Mouse (Mus musculus) kidney, adult 2 months (tissue): ENCODE measurements around the gene Cdc42ep4.

Source experiments
- CTCF ChIP-seq: fragments of 200-500 bp; conservative IDR thresholded peaks from 2 replicates; pipeline ENCODE4 v1.5.1; 2011; ENCODE audit warnings: low read depth, mild to moderate bottlenecking, control low read depth, low read length, moderate library complexity, mixed read lengths; ENCODE audit not compliant: insufficient read depth, insufficient read length
- POLR2A ChIP-seq: fragments of 200-500 bp; IDR thresholded peaks from one replicate; pipeline ENCODE4 v1.6.1; 2011; ENCODE audit warnings: low read depth, low read length, control low read depth

DNA sequence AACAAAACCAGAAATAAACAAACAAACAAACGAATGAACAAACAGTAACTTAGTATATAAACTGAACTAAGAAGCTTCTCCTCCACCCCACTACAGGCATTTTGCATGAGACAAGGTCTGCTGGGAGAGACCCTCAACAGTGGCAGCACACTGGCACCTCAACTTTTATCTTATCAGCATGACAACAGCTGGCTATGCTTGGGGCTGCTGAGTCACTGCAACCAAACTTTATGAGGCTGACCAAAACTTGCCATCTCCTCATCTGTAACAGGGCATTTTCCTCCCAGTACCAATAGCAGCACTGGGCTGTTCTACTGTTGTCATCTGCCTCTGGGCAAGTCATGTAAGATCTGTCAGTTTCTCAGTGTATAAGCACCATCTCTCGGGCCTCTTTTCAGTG, 70.7 kb downstream of the Cdc42ep4 start:
- no peak for TF ChIP-seq CTCF
- TF ChIP-seq POLR2A = no peak
